Mouse (Mus musculus) cerebellum, postnatal 14 days (tissue): ENCODE measurements around the gene Thap11.

Experiments
- DNase-seq, 2 experiments: peaks; one replicate each; pipeline ENCODE4 v3.0.0; 2021; ENCODE audit warnings: mixed read lengths in 2 of 2

Thap11 gene

GRCm38 (mm10) chr8:105900941-105901616 lies 46.1 kb downstream of the Thap11 start:
- no peak for DNase-seq
